Mouse (Mus musculus) adrenal gland, postnatal 14 days (tissue): ENCODE results near the gene Hoxd8. TPM values are rescaled to one million over a fixed set of nuclear protein-coding genes. Genes with fewer than 3 reads are reported as not detected.

Experiments
- DNase-seq: peaks from one replicate; pipeline ENCODE4 v3.0.0; 2021; ENCODE audit warnings: mixed read lengths
- total RNA-seq: library from RNA; stranded (reverse); gene quantifications from 2 replicates; pipeline ENCODE4 v1.2.3, GENCODE M21; 2021

Gene Hoxd8
- total RNA-seq, 1 experiment from 2014 or later, result 24.6 TPM

DNA sequence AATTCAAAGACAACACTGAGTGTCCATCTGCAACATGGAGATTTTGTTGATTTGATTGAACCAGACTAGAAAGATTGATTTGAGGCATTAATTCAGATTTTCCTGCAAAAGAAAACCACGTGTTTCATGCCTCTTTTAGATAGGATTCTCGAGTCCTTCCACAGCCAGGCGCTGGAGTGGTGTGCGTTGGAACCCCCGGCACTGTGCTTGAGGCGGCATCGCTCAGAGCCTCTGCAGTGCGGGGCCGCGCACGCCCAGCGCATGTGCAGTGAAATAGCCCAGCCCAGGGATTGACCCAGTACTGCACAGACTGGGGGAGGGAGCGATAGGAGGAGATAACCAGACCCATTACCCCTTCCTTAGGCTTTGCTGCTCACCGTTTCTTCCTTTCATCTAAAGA, 10.5 kb downstream of the Hoxd8 start:
- peak; percentile 77 for DNase-seq

DNA sequence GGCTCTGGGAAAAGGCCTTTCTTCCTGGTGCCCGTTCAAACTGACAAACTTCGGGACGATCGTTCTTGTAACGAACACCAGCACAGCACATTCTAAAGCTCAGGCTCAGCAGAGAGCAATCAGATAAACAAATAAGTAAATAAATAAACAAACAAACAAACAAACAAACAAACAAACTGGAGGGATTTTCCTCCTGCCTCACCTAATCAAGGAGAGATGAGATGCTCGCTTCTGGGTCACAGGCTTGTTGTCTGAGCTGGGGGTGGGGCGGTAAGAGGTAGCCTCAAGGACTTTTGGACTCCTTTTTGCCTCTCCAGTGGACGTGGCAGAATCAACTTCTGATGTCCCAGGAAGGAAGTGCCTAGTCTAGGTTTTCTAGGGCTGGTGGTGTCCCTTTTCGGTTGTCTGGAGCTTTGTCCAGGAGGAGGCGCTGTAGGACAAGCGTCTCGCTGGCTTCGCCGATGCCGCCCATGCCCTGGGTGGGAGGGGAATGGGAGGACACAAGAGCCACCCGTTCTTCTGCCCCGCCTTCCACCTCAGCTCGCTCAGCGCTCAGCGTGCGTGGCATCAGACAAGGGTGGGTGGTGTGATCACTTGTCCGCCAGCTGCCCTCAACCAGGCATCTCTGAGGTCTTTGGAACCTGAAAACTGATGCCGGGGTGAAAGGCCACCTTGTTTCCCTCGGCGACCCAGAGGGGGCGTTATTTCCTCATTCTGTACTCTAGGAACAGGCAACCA, 11.3 kb downstream of the Hoxd8 start:
- peak; percentile 97 for DNase-seq

DNA sequence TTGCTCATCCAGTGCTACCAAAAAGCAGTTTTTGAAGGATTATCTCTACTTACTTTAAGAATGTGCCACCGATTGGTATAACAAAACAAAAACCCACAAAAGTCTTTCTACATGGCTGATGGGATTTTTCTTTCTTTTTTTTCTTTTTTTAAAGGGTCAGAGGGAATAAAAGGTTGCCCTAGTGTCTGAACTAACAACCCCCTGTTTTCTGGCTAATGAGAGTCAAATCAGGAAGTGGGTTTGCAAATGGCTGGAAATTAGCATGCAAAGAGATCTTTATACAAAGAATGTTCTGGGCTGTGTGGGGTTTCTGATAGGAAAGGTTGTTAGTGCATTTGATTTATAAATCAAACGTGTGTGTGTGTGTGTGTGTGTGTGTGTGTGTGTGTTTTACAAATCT, 16.0 kb downstream of the Hoxd8 start:
- no peak for DNase-seq

DNA sequence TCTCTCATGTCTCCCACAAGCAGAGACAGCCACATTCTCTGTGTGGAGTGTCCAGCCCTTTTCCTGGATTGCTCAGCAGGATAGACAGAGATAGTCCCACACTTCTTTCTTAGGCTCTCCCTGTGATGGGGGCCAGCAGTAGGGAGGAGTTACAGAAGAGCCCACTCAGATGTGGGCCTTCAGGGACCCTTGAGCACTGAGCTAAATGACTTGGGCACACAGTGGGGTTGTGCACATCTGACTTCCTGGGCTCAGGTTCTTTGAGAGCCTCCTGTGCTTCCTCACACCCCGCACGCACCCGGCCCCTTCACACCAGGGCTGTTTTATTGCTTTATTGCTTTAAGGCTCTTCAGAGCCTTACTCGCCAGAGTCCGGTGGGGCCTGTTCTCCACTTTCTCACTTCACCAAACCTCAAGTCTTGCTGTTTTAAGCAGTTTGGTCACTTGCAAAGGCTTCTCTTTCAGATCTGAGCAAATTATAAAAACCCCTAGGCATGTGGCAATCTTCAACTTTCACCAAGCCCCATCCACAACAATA, 16.6 kb downstream of the Hoxd8 start:
- no peak for DNase-seq

DNA sequence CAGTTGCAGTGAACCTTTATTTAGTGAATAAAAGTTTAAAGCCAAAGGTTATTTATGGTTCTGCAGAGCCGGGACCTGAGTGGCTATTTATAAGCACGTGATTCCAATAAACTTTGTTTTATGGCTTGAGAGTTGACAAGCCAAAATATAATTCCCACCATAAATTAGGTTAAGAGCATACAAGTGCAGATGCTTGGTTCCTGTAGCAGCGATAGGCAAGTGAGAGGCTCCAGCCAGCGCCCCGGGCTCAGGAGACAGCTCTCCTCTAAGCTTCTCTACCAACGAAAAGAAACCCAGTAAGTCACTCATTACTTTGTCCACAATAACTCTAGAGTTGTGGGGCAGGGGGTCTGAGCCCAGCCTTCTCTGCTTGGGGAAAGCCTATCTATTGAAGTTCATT, 17.5 kb downstream of the Hoxd8 start:
- no peak for DNase-seq

DNA sequence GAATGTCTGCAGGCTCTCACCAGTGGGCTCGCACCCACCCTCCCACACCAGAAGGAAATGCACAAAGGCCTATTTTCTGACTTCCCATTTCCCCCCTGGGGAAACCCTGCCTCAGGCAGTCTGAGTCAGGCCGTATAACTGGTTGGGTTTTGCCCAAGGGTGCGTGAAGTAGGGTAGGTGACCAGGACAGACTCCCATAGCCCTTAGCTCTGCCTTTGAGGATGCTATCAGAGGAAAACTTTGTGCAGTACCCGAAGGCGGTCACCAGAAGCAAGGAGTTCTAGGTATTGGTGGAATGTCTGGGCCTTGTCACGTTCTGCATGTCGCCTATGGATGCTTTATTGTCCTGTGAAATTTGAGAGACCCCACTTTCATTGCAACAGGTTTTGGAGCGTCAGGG, 18.5 kb downstream of the Hoxd8 start:
- no peak for DNase-seq

DNA sequence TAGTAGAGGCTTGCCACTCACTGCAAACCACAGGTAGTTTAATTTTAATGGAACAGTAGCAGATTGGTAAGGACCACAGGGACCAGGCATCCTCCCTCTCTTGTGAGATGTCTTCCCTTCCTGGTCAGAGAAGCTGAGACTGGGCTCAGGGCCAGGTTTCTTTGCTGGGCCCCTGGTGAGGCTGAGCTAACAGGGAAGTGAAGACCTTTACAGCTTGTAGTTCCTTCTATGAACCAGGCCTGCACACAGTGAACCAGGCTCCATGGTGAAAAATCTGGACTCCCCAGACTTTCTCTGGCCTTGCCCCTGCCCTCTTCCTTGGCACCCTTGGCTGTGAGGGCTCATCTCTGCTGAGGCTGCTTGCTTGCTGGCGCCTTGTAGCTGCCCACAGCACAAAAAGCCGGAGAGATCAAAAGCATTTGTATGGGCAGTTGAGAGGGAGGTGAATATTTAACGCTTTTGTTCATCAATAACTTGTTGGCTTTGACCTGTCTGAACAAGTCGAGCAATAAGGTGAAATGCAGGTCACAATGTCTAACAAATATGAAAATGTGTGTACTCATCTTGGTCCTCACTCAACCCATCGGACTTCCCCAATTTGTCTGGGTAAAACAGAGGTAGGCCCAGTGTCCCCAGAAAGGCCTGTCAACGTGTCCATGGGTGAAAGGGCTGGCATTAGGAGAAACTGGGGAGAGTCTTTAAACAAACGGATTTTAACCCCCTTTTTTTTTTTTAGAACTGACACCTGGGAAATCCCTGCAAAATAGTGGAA, 20.0 kb downstream of the Hoxd8 start:
- DNase-seq, result peak; percentile 47

DNA sequence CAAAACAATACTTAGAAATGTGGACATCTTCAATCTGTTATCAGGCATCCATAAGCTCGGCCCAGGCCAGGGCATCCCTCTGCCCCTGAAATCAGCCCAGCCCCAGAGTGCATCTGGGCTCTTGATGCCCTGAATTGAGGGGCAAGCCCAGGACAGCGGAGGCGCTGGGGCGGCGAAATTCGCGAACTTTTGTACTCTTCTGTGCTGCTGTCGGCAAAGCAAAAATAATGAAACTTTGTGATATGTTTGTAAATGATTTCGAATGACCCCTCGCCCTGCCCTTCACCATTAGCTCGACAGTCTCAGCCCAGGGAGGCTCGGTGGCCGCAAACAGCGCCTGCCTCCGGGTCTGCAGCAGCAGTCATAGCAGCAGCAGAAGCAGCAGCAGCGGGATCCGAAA, 20.8 kb downstream of the Hoxd8 start:
- no peak for DNase-seq

DNA sequence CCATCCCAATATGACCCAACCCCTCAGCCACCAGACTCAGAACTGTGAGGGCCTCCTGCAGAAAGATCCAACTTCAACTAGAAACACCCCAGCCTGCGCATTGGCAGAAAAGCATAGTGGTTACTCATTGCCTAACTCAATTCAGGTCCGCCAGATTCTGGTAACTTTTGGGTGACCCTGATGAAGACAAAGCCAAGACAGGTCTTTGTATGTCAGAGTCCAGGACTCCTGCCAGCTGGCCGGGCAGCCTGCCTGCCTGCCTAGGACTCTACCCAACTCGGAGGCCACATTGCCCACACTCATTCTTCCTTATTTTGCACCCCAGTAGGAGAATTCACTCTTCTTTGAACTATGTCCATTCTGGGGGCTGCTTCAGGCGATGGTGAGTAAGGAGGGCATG, 22.1 kb downstream of the Hoxd8 start, which contains the start of gene Gm28230:
Gene Gm28230, plus strand, starts transcription at position 178 of the 400 bp plus-strand sequence.
- DNase-seq, result peak; percentile 58

DNA sequence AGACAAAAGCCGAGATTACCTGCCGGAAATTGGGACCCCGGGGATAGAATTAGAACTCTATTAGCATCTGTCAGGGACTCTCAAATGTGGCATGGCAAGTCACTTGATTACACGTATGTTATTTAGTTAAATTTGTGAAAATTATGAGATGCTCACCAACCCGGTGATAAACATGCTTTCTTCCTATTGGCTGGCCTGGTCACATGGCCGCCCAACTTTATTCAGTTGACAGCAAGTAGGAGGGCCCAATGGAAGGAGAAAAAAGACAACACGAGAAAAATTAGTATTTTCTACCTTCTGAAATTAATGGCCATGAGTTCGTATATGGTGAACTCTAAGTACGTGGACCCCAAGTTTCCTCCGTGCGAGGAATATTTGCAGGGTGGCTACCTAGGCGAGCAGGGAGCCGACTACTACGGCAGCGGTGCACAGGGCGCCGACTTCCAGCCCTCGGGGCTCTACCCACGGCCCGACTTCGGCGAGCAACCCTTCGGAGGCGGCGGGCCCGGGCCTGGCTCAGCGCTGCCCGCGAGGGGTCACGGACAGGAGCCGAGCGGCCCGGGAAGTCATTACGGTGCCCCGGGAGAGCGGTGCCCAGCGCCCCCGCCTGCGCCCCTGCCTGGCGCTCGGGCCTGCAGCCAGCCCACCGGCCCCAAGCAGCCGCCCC, 22.7 kb downstream of the Hoxd8 start:
- no peak for DNase-seq

DNA sequence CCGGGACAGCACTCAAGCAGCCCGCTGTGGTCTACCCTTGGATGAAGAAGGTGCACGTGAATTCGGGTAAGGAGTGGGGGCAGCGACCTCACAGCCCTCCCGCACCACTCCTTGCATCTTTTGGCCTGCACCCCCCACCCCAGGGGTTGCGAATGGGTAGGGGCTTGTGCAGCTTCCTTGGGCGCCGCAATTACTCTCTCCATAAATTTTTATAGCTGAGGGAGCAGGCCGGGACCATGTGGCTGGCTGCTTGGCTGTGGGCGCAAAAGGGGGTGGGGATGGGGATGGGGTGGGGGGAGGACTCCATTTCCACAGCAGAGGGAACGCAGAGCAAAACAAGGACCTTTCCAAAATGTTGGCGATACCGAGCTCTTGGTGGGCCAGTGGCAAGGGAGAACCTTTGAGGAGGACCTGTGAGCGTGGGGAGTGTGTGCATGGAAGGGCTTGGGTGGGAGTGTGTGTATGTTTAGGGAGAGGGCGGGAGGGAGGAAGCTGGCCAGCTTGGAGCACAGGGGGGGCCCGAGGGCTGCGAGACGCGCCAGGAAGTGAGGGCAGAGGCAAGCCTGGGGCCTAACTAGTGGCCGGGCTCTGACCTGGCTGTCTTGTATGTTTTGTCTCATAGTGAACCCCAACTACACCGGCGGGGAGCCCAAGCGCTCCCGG, 23.4 kb downstream of the Hoxd8 start:
- no peak for DNase-seq

DNA sequence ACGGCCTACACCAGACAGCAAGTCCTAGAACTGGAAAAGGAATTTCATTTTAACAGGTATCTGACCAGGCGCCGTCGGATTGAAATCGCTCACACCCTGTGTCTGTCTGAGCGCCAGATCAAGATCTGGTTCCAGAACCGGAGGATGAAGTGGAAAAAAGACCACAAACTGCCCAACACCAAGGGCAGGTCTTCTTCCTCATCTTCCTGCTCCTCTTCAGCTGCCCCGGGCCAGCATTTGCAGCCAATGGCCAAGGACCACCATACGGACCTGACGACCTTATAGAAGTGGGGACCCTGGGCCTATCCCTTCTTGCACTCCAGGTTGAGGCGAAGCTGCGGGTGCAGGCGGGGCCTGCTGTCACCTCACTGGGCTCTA, 23.9 kb downstream of the Hoxd8 start:
- no peak for DNase-seq

DNA sequence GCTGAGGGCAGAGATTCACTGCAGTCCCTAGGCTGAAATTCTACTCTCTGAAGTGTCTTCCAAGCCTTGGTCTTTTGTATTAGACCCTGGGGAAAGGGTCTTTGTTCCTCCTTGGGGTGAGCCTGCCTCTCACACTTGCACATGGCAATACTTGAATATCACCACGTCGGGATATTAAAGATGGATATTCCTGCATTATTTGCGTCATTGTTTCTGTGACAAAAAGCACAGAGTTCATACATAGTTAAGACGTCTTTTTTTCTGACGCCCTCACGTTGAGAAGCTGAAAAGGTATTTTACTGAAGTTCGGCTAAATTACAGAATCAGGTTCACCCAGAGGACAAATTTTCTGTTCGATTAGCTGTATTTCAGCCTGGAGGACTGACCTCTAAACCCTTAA, 25.9 kb downstream of the Hoxd8 start:
- no peak for DNase-seq

DNA sequence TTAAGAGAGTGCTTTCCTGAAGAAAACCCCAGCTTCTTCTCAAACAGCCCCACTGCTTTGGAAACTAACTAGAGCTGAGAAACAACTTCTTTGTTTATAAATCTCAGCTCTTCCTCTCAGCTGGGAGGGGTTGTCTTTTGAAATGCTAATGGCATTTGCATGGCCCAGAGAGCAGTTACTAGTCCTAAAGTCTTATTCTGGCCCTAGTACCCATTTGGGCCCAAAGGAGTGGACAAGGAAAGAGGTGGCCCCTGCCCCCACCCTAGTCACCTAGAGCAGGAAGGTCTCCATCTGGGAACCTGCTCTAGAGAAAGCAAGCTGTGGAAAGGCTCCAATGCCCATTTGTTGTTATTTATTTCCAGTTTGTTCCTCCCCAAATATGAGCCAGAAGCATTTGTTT, 26.6 kb downstream of the Hoxd8 start:
- no peak for DNase-seq

DNA sequence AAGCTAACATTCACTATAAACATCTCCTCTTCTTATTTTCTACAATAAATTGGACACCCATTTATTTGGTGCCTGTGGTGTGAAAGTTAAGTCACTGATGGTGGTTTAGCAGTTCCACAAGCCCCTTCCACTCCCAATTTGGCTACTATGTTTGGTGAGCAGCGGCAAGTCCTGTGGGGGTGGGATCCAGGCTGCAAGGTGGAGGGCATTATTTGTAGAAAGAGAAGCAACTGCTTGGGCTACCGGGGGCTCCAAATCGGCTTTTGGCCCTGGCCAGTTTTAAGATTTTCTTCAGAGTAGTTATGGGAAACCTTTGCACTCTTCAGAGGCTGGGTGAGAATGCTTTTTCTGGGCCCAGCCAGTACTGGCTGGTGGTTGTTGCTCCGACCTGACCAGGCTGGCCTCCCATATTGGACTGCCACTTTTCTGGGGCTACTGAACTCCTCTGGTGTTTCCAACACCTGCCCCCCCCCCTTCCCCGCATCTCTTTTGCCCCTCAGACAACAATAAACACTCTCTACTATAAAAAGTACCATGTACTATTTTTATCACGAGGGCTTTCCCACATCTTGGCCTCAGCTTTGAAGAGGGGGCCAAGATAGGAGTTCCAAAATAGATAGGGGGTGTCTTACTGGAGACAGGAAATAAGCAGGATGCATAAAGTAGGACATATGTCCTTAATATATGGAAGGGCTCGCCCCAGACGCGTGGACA, 27.5 kb downstream of the Hoxd8 start:
- DNase-seq, result no peak

DNA sequence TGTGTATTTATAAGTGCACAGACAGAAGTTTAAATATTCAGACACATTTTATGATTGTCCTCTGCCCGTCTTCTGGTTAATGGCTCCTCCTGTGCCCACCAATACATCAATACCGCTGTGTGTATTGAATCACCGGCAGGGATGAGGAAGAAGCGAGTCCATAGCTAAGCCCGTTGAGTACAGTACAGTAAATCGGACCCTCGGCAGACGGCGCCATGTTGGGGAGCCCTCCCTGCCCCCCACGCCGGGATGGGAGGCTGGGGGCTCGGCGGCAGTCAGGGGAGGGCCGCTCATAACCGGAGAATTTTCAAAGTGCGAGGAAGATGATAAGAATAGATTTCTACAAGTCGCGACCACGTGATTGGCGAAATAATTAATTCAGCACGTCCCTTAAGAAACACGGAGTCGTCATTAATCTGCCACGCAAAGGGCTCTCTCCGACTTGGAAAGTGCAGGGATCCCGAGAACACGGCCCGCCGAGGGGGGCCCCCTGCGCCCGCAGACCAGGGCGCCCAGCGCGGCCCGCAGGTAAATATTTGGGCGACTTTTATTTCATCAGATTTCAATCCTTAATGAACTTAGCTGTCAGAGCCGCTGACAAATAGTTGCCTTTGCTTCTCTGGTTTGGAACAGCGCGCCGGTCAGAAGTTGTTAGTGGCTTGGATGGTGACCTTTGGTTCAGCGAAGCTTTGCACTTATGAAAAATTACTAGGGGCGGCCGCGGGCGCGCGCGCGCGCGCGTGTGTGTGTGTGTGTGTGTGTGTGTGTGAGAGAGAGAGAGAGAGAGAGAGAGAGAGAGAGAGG, 28.3 kb downstream of the Hoxd8 start:
- no peak for DNase-seq

DNA sequence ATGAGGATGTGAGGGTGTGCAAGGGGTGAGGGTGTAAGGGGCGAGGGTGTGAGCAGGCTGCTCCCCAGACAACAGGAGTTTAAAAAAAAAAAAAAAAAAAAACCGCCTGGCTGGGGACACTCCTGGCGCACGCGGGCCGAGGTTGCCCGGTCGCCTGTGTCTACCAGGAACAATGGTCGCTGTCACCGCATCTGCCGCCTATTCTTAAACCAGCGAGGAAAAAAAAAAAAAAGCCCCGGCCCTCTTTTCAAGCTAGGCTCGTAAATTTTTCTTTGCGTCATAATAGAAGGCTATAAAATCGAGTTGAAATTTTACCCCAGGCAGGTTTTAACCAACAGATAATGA, 28.9 kb downstream of the Hoxd8 start:
- no peak for DNase-seq

DNA sequence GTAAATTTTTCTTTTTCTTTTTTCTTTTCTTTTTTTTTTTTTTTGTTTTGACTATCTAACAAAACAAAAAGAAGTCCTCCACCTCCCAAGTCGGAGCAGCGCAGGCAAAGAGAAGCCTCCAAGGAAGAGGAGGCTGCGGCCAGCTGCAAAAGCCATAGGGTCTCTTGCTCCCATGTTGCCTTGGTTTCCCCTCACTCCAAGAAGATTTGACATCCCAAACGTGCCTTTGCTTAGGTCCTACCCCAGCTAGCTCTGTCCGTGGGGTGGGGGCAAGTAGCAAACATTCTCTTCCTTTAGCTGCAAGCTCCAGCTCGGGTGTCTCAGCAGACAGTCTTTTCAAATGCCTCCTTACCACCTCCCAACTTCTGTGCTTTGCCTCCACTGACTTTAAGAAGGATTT, 29.4 kb downstream of the Hoxd8 start:
- no peak for DNase-seq

DNA sequence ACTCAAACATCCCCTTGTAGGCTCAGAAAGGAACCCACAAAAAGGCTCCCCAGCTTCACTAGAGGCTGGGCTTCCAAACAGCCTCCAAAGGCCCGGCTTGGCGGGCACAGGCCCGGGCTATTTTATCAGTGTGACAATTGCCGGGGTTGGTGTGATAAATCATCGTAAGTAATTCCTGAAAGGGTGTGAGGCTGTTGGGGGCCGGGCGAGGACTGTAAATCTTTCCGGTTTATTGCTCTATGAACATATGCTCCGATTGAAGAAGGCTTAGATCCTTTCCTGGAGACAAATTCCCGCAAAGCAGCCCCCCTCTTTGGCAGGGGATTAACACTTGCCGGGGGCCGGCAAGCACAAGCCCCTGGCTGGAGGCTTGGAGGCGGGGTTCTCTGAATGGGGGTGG, 30.0 kb downstream of the Hoxd8 start:
- DNase-seq, result no peak

DNA sequence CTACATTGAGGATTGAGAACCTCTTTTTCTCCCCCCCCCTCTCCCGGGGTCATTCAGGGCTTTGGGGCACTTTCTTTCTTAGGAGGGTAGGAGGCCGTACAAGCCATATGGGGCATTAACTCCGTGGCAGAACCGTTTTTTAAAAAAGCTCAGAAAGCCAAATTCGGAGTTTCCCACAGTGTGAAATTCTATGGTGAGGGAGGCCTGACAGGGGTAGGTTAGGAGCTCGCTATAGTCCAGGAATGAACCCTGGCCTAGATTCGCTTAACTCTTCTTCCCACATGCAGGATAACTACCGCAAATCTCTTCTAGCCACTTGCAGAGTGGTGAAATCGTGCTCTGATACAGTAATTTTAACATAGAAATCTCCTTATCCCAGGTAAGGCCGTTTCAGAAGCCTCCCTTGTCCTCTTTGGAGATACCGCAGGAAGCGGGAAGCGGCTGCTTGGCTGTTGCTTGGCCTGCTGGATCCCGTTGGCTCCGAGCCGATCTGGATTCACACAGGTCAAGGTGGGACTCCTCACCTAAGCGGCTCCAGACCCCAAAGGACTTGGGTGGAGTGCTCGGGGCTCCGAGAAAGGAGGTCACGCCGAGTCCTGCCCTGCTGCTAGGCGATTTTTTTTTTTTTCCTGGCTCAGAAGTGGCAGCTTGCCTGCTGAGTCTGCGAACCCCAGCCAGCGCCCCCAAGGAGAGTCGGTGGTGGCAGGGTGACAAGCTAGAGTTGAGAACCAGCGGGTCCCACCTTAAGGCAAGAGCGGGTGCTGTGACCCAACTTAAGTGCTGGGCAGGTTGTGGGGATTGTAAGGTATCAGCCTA, 30.8 kb downstream of the Hoxd8 start:
- no peak for DNase-seq
